Mouse (Mus musculus) adrenal gland, postnatal 4 days (tissue): Measurements from ENCODE around the gene Exosc1. TPM values are rescaled to one million over a fixed set of nuclear protein-coding genes. Genes with fewer than 3 reads are reported as not detected.

ENCODE experiments used
- DNase-seq, 2 experiments: peaks; one replicate each; pipeline ENCODE4 v3.0.0; 2021 to 2022; ENCODE audit warnings: low spot score in 2 of 2, mixed read lengths in 2 of 2
- total RNA-seq, 2 experiments: library from RNA; stranded (reverse); gene quantifications; 2 replicates each; pipeline ENCODE4 v1.2.3; 2021

Exosc1 gene
- total RNA-seq, 2 experiments from 2014 or later, result 30.1 to 33.8 TPM

- DNase-seq, result no peak
Measured at GRCm38 (mm10) chr19:41883882-41884281, 49.3 kb downstream of the Exosc1 start.

GRCm38 (mm10) chr19:41881842-41882241 is 51.4 kb downstream of the Exosc1 start:
- no peak for DNase-seq

- no peak for DNase-seq
Measured at GRCm38 (mm10) chr19:41874356-41874755, 58.9 kb downstream of the Exosc1 start.

Other genes with a start within 250 kb of the Exosc1 start
- 1 to 10 TPM; 7.1 to 8.3 TPM for gene Slit1, start 189.8 kb downstream of the Exosc1 start, total RNA-seq
- gene Arhgap19, start 131.4 kb downstream of the Exosc1 start, total RNA-seq, result 10 to 100 TPM; 11.6 to 12.2 TPM
- gene Frat1, start 103.5 kb downstream of the Exosc1 start, total RNA-seq, result 10 to 100 TPM; 11.9 to 12.2 TPM
- 1 to 10 TPM; 7.5 to 9.3 TPM for gene Frat2, start 85.3 kb downstream of the Exosc1 start, total RNA-seq
- 10 to 100 TPM; 13.2 to 13.4 TPM for gene Rrp12, start 37.2 kb downstream of the Exosc1 start, total RNA-seq
- 100 to 1,000 TPM; 411 to 420 TPM for gene Pgam1, start 21.5 kb downstream of the Exosc1 start, total RNA-seq
- 10 to 100 TPM; 43.4 to 48.4 TPM for gene Zdhhc16, start 57 bp upstream of the Exosc1 start, total RNA-seq
- gene Mms19, start 47.7 kb upstream of the Exosc1 start, total RNA-seq, result 10 to 100 TPM; 34.3 to 44.5 TPM
- 10 to 100 TPM; 21.6 to 22.4 TPM for gene Ubtd1, start 48.3 kb upstream of the Exosc1 start, total RNA-seq
- 1 to 10 TPM in 1 of 2 experiments, under 1 TPM in 1; 0.36 to 2.8 TPM for gene Ankrd2, start 102.6 kb upstream of the Exosc1 start, total RNA-seq
- 10 to 100 TPM; 21.5 to 22.6 TPM for gene Hoga1, start 112.2 kb upstream of the Exosc1 start, total RNA-seq
- 1 to 10 TPM; 1.5 to 1.6 TPM for gene 4933411K16Rik, start 118.8 kb upstream of the Exosc1 start, total RNA-seq
- 10 to 100 TPM; 15.0 to 16.0 TPM for gene Morn4, start 152.9 kb upstream of the Exosc1 start, total RNA-seq
- 10 to 100 TPM; 37.5 to 42.3 TPM for gene Pi4k2a, start 157.0 kb upstream of the Exosc1 start, total RNA-seq
- gene Avpi1, start 195.6 kb upstream of the Exosc1 start, total RNA-seq, result 10 to 100 TPM; 15.1 to 15.3 TPM
- gene Marveld1, start 214.0 kb upstream of the Exosc1 start, total RNA-seq, result 10 to 100 TPM; 45.5 to 47.2 TPM
- 10 to 100 TPM; 61.4 to 63.9 TPM for gene Zfyve27, start 230.5 kb upstream of the Exosc1 start, total RNA-seq